Mouse (Mus musculus) frontal cortex, postnatal 36 days (tissue): ENCODE results near the gene Ammecr1.

Experiments used
- DNase-seq, 2 experiments: peaks; one replicate each; pipeline ENCODE4 v3.0.0; 2022; ENCODE audit warnings: low spot score in 2 of 2

Ammecr1 gene

DNA sequence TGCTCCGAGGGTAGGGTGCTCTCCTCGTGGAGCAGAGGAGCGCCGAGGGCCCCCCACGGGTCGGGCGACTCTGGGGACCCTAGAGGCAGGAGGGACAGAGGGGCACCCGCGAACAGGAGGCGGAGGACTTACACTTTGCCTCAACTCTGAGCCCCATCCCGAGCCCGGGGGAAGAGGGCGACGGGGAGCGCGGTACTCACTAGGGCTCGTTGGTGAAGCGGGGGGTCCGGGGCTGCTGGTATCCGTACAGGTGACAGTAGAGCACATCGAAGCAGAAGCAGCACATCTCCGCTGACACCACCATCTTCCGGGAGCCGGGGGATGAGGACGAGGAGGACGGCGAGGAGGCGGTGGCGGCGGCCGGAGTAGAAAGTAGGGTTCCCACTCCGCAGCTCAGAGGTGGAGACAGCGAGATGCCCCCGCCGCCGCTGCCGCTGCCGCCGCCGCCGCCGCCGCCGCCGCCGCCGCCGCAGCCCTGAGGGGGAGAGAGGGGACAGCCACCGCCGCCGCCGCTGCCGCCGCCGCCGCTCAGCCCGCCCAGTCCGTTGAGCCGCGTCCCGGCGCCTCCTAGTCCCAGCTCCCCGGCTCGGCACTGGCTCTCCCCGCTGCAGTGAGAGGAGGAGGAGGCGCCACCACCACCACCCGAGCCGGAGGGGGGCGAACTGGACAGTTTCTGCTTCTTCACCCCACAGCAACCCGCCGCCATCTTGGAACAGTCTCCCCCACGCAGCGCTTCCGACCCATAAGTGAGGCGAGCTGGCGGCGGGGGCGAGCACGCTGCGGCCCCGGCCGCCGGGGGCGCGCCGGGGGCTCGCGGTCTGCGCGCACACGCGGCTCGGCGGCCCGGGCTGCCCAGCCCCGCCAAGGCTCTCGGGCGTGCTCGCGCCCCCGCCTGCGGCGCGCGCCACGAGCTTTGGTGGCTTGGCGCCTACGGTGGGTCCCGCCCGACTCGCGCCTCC is at the start of gene Ammecr1:
Gene Ammecr1, minus strand, starts transcription at position 721 of the 959 bp plus-strand sequence.
- DNase-seq, result peak; percentile 57 to 58

DNA sequence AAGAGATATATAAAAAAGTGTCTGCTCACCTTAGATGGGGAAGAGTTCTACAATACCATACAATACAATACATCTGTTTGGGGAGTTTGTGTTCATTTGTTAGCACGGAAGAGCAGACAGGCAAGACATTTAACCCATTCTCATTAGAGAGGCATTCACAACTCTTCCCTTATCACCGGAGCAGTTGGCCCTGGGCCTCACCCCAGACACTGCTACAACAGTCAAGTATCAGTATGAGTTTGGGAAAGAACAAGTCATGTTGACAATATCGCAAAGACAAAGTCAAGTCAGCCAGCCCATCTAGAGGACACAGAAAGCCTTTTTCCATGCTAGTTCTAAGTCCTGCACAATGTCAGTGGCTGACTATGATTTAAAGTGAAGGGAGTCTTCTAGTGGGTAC is 47.6 kb upstream of the Ammecr1 start:
- no peak for DNase-seq

DNA sequence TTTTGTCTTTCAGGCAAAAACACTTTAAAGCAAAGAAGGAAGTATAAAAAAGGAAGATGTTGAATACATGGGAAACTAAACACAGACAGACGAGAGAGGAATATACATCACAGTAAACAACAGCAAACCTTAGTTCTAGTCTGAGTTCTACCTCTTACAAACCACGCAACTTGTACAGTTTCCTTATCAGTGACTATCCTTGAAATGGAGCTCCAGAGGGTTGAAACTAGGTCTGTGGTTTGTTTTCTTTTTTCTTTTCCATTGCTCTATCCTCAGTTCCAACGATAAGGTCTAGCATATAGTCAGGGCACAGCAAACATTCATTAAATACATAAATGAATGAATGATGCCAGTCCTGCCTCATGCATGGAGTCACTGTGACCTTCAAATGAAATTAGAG is 45.8 kb upstream of the Ammecr1 start:
- no peak for DNase-seq

DNA sequence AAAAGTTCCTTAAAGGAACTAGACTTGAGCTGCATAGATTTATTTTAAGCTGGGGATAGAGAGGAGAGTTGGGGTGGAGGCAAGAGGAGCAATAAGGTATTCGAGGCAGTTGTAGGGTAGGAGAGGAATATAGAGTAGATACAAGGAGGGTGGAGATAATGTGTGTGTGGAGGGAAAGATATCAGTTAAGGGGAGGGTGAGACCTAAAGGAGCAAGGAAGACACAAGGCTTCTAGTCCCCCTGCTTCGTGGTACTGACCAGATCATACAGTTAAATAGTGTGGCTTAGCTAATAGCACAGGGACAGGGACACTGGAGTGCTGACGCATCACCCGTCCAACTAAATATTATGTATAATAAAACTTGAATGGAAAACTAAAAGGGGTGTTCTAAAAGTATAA is 45.3 kb upstream of the Ammecr1 start:
- DNase-seq, result no peak

DNA sequence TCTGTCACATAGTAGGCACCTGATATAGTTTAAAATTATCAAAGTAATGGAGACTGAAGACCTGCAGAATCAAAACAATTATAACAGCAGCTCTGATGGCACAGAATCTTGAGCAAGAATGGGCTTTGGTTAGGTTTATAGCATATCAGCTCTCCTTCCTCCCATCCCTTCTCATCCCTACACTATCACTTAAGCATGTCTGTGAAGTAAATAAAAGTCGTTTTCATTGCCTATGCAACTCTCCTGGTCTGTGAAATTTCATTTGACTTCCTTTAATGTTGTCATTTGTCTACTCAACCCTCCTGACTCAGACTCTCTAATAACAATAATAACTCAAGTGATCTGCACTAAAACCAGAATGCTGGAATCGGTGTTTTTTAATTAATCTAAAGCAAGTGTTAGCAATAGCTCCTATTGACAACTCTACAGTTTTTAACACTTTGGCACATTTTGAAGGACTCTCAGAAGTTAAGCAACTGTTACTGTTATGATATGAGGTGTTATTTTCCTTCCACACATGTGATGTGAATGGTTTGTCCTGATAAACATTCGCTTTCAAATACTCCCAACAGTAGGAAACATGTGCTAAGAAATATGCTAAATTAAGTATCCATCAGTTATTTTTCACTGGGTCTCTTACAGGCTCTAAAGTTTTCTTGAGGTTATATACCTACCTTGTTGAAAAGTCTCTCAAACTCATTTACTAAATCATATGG is 37.8 kb upstream of the Ammecr1 start:
- no peak for DNase-seq

DNA sequence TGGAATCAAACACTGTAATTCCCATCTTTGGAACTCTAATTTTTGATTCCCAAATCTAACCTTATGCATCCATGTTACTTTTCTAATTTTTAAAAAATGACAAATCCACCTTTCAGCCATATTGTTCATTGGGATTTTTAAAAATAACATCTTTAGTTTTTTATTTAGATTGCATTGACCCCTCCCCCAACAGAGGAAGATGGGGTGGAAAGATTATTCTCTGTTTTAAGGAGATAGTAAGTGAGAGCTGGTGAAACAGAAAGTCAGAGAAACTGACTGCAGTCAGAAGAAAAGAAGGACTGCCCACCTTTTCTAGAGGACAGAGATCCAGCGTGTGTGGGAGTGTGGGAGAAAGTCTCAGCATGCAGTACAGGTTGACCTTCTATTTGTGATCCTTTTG is 30.7 kb upstream of the Ammecr1 start:
- no peak for DNase-seq

DNA sequence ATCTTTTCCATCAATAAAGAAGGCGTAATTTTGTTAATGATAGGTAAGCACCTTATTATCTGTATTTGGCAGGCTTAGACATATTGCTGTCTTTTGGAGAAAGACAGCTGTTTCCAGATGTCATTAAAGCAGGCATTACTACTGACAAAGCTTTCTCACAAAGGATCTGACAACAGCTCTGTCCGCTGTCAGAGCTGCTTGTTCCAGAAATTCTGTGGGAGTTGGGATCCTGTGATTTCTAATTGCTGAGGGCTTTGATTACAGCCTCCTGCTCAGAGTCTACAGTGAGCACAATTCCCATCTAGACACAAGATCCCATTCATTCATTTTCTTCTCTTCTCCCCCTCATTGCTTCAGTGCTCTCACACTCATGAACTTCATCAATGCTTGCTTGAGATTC is 28.0 kb upstream of the Ammecr1 start:
- DNase-seq, result no peak

DNA sequence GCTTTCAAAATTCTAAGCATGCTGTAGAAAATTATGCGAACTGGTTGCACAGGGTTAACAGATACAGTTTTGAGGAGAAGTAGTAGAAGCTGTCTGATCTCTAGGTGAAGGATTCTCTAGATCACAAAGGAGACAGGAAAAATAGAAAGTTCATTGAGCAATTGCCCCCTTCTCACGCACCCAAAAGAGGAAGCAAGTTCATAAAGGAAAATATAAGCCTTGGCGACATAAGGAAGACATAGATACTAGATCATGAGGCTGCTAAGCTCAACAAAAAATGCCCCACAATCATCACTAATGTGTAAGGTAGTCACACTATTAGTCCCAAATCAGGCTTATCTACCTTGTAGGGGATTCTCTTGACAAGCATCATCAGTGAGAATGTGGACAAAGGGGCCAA is 17.6 kb upstream of the Ammecr1 start:
- no peak for DNase-seq

DNA sequence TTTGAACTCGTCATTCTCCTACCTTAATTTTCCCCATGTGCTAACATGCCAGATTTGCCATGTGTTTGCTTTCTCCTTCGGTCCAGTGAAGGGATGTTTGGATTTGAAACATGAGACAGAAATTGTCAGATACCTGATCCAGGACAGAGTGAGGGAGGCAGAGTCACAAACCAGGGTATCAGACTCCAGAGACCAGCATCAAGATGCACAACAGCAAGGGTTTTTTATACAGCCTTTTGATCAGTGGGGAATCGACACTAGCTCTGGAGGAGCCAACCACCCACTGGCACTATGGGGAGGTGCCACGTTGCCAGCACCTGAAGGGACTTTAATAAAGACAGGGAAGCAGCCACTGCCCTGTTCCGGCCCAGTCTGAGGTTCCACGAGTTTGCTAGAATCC is 17.1 kb upstream of the Ammecr1 start:
- no peak for DNase-seq

DNA sequence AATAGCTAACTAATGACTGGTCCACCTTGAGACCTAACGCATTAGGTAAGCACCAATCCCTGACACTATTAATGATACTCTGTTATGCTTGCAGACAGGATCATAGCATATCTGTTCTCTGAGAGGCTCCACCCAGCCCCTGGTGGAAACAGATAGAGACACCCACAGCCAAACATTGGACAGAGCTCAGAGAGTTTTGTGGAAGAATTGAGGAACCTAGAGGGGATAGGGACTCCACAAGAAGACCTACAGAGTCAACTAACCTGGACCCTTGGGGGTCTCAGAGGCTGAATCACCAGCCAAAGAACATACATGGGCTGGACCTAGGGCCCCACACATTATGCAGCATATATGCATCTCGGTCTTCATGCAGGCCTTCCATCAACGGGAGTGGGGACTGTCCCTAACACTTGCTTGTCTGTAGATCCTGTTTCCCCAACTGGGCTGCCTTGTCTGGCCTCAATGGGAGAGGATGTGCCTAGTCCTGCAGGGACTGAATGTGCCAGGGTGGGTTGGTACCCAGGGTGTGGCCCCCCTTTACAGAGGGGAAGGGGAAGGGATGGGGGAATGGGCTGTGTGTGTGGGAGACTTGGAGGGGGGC is 15.1 kb upstream of the Ammecr1 start:
- no peak for DNase-seq

DNA sequence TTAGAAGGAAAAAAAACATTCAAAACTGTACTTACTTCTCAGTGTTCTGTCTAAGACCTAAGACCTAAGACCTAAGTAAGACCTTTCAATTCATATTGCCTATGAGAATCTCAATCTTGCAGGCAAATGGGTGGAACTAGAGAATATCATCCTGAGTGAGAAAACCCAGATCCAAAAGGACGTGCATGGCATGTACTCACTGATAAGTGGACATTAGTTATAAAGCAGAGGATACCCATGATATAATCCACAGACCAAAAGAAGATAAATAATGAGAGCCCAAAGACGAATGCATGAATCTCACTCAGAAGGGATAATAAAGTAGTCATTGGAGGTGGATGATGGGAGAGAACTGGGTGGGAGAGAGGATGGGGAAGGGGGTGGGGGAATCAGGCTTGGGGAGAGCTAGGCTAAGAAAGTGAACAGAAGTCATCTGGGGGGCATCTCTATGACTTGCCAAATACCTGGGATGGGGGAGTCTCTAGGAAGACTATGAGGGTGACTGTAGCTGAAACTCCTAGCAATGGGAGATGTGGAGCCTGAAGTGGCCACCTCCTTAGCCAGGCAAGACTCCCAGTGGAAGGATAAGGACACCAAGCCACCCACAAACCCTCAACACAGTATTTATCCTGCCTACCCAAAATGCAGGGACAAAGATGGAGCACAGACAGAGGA is 14.5 kb upstream of the Ammecr1 start:
- no peak for DNase-seq

DNA sequence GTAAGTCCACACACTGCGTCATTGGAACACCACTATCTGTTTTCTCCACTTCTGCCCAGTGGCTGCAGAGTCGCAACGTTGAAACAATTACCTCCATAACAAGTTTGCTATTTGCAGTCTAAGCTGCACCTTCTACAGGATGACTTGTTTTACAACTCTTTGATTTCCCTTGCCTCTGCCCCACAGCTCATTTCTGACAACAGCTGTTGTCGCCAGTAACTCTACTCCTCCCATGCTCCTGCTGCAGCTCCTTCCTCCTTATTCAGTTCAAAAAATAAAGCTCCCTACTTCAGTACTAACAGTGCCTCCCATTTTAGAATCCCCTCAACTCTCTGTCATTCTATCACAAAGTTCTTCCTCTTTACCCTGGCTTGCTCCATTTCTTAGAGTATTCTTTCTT is 12.7 kb upstream of the Ammecr1 start:
- no peak for DNase-seq

DNA sequence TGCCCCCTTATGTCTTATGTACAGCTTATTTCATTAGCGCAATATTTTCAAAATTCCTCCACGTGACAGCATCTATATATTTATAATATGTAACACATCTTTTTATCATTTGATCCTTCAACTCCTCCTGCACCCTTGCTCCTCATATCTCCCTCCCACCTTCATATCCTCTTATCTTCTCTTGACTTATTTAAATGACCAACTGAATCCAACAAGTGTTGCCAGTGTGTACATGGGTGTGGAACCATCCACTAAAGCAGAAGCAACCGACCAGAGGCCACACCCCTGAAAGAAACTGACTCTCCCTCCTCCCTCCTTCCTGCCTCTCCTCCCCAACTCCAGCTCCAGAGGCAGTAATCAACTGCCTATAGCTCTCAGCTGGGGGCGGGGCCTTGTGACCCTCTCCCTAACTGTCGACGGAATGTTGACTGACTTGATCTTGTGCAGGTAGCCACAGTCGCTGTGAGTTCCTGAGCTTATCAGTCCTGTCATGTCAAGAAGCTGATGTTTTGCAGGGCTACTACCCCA is 6.0 kb upstream of the Ammecr1 start:
- DNase-seq, result no peak

DNA sequence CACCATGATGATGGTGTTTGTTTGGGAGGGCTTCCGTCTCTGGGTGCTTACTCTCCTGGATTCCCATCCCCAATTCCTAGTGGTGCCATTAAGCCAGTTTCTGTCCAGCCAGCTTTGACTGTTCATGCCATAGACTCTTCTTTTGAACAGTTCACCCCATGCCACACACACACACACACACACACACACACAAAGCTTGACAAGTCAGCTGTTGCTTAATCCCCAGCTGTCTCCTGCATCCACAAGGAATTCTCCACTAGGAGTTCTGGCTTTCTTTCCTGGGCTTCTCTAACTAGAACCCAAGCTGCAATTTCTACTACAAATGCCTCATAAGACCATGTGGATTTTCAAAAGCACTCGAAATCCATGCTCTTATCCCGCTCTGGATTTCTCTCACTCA is 5.2 kb upstream of the Ammecr1 start:
- no peak for DNase-seq

DNA sequence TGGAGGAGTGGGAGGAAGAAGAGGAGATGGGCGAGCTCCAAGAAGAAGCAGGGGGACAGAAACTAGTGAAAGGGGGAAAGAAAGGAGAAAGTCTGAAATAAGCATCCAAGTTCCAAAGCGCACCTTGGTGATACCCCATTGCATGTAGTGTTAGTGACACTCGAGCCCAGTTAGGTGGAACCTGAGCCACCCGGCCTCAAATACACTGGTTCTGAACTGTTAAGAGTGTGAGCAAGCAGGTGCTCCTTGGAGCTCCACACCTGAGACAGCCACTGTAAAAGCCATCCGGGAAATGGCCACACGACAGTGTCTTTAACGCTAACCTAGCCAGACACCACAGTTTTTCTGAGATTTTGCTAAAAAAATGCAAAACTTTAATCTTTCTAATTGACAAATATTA is 539 bp upstream of the Ammecr1 start:
- no peak for DNase-seq

DNA sequence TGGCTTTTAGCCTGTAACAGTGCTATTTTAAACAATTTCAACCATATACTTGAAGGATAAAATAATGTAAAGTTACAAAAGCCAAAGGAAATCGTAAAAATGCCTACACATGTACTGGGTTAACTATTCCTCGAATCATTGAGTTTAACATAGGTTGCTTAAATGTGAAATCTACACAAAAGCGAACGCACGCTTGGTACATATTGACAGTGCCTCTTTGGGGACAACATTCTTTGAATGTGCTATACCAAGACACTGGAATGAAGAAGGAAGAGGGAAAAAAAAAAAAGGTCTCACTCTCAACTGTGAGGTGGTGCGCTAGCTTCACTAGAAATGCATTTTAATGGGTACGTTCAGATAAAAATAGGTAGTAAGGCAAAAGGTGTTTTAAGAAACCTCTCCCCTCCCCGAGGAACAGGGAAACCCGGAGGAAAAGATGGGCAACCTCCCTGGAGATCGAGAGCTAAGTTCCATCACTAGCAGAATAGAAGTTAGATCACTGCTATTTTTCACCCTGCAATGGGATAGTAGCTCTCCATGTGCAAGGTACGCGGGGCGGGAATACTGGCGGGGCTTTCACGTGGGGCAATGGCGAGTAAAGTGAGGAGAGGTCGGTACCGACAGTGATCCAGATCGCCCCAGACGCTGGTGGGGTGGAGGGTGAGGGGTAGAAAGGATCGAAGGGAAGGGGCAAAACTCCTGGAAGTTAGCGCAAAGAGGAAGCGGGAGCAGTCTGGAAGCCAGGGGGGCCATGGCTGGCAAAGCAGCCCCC is 1.1 kb downstream of the Ammecr1 start:
- DNase-seq, result no peak

DNA sequence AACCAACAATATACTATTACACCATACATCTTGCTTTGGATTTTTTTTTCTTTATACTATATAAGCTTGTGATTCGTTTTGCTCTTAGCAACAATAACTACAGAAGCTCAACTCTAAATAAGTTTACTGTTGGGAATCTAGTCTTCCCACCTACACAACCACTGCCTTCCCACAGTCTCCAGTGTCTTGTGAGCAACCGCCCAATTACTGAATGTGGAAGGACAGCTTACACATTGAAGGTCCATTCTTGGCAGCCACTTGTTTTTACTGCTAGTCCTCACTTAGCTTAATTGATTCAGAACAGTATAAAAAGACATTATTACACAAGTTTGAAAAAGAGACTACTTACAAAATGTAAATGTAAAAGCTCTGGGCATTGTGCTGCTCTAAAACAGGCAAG is 6.1 kb downstream of the Ammecr1 start:
- DNase-seq, result peak in 1 of 2 experiments; percentile 4

DNA sequence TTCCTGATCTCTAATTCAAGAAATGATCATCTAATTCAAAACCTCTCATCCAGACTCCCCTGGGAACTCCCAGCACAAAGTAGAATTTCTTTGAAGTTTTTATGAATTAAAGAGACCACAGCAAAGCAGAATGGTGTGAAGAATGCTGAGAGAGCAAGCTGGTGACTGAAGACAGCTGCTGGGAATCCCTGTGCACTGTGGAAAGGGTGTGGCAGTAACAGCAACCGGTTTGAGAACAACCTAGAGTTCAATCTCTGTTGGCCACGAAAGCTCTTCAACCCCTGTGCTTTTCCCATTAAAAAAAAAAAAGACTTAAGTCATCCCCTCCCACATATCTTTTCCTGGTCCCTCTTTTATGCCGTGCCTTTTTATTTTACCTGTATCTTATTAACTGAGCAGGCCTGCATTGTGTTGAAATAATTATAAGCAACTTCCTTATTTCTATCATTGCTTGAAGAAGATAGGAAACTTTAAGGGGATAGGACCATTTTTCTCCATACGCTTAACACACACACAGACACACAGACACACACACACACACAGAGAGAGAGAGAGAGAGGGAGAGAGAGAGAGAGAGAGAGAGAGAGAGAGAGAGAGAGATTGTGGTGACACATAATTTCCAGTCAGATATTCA is 6.7 kb downstream of the Ammecr1 start:
- no peak for DNase-seq

DNA sequence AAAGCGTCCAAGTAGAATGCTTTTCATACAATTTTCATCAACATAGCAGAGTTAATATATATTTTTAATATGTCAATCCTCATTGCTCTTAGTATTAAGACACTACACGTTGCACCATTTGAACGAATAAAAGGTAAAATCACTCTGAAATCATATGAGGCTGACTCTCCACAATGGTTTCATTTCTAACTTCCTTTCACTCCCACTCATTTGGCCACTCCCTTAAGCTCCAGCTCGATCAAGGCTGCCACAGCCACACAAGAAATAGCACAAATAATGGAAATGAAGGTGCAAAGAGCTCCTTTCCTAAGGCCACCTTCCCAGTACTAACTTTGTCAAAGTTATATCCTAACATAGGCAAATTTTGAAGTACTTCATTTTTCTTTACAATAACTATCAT is 38.1 kb downstream of the Ammecr1 start:
- no peak for DNase-seq

DNA sequence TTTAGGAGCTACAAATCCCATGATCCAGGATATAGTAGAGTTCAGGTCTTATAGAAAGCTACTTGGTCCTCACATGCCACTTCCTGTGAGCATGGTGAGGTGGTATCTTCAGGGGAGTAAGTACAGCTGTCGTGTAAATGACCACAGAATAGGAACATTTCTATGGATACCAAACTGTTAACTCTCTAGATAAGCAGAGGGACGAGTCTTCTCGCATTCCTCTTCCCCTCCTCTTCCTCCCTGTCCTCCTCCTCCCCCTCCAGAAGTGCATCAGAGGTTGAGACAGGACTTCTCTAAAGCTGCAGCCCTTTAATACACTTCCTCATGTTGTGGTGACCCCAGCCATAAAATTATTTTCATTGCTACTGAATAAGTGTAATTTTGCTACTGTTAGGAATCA is 49.1 kb downstream of the Ammecr1 start:
- DNase-seq, result no peak

DNA sequence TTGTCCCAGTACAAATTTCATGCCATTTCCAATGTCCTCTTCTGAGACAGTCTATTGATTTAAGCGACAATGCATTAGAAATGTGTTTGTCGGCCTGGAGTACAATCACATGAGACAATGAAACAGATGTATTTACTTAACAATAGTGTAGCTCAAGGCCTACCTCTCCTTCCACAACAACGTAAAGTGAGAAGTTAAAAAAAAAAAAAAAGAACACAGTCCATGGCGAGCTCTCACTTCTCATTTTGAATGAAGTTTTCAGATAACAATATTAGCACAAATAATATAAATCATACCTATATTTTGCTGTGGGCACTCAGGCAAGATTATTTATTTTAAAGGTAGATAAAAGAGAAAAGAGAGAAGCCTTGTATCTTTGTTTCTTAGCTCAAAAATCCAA is 49.8 kb downstream of the Ammecr1 start:
- DNase-seq, result no peak
